Mouse (Mus musculus): ENCODE results near the gene Olfr986. TPM values are rescaled to one million over a fixed set of nuclear protein-coding genes. Genes with fewer than 3 reads are reported as not detected.
"Not testable (repeated sequence)": the region's sequence is repeated elsewhere in the genome, so short reads cannot be mapped to it uniquely, and the experiment has no call there.

Olfr986 gene
- 0.08 TPM in 1 of 2 replicates, not detected in the other for polyA plus RNA-seq (2015; fragmentation: Nextera tagmentation; extraction: Ambion mirVana)

- WGBS = 87% methylated on average over 5 of the region's 5 CpGs
- no peak for ATAC-seq
- H3K27ac ChIP-seq (ENCODE audit: low read depth, low read length) = no peak within 1 kb of the TSS
These were observed at the start of gene Olfr986 for GRCm38 (mm10) chr9:40180620-40181019. Gene Olfr986, plus strand, starts transcription at chr9:40180920.

GRCm38 (mm10) chr9:40136987-40137688 is 43.6 kb upstream of the Olfr986 start:
- H3K36me3 ChIP-seq (ENCODE audit: control insufficient read depth, insufficient read depth, low read length) = no peaks in the 10 kb centered on the region
- 82% methylated on average over 6 of the region's 6 CpGs for WGBS
- H3K27ac ChIP-seq (ENCODE audit: low read depth, low read length) = no peak overlapping the region
- no peak for ATAC-seq
- H3K4me3 ChIP-seq (ENCODE audit: low read length) = no peak overlapping the region
- no peaks in the 10 kb centered on the region for H3K27me3 ChIP-seq (replicated peaks; ENCODE audit: control insufficient read depth, insufficient read depth, low read length)
- no peak overlapping the region for H3K4me2 ChIP-seq (ENCODE audit: low read length)
- no peaks in the 10 kb centered on the region for H3K9me3 ChIP-seq (ENCODE audit: control insufficient read depth, low read length)
- H3K9ac ChIP-seq (ENCODE audit: low read depth, low read length) = no peak overlapping the region
- H3K4me1 ChIP-seq (ENCODE audit: control insufficient read depth, insufficient read depth, low read depth, low read length) = no peaks in the 10 kb centered on the region

More at GRCm38 (mm10) chr9:40180620-40181019, at the start of gene Olfr986:
- no peak within 1 kb of the TSS for H3K4me3 ChIP-seq (ENCODE audit: low read length)
- no peaks in the 10 kb centered on the region for H3K36me3 ChIP-seq (ENCODE audit: control insufficient read depth, insufficient read depth, low read length)
- H3K9me3 ChIP-seq (ENCODE audit: control insufficient read depth, low read length) = no peaks in the 10 kb centered on the region
- no peak within 1 kb of the TSS for H3K4me2 ChIP-seq (ENCODE audit: low read length)
- H3K4me1 ChIP-seq (ENCODE audit: control insufficient read depth, insufficient read depth, low read depth, low read length) = no peaks in the 10 kb centered on the region
- no peaks in the 10 kb centered on the region for H3K27me3 ChIP-seq (replicated peaks; ENCODE audit: control insufficient read depth, insufficient read depth, low read length)
- no peak within 1 kb of the TSS for H3K9ac ChIP-seq (ENCODE audit: low read depth, low read length)

GRCm38 (mm10) chr9:40139484-40139883 is 41.2 kb upstream of the Olfr986 start:
- no peak for ATAC-seq
- Histone ChIP-seq H3K27ac (ENCODE audit: low read depth, low read length) (no peak overlapping the region), H3K36me3 (ENCODE audit: control insufficient read depth, insufficient read depth, low read length) (no peaks in the 10 kb centered on the region), H3K27me3 (replicated peaks; ENCODE audit: control insufficient read depth, insufficient read depth, low read length) (no peaks in the 10 kb centered on the region), H3K4me1 (ENCODE audit: control insufficient read depth, insufficient read depth, low read depth, low read length) (no peaks in the 10 kb centered on the region), H3K4me3 (ENCODE audit: low read length) (no peak overlapping the region), H3K4me2 (ENCODE audit: low read length) (no peak overlapping the region), H3K9me3 (ENCODE audit: control insufficient read depth, low read length) (no peaks in the 10 kb centered on the region), H3K9ac (ENCODE audit: low read depth, low read length) (no peak overlapping the region)
- 74% methylated on average over 4 of the region's 4 CpGs for WGBS

GRCm38 (mm10) chr9:40141544-40141943 is 39.2 kb upstream of the Olfr986 start:
- H3K4me2 ChIP-seq (ENCODE audit: low read length) = no peak overlapping the region
- no peak overlapping the region for H3K9ac ChIP-seq (ENCODE audit: low read depth, low read length)
- H3K4me1 ChIP-seq (ENCODE audit: control insufficient read depth, insufficient read depth, low read depth, low read length) = no peaks in the 10 kb centered on the region
- H3K36me3 ChIP-seq (ENCODE audit: control insufficient read depth, insufficient read depth, low read length) = no peaks in the 10 kb centered on the region
- no peak overlapping the region for H3K4me3 ChIP-seq (ENCODE audit: low read length)
- ATAC-seq = peak; percentile 74
- no peaks in the 10 kb centered on the region for H3K9me3 ChIP-seq (ENCODE audit: control insufficient read depth, low read length)
- no peaks in the 10 kb centered on the region for H3K27me3 ChIP-seq (replicated peaks; ENCODE audit: control insufficient read depth, insufficient read depth, low read length)
- 62% methylated on average over 1 of the region's 1 CpGs for WGBS
- H3K27ac ChIP-seq (ENCODE audit: low read depth, low read length) = no peak overlapping the region

- WGBS = 64% methylated on average over 4 of the region's 4 CpGs
- Histone ChIP-seq H3K4me1 (ENCODE audit: control insufficient read depth, insufficient read depth, low read depth, low read length) (no peaks in the 10 kb centered on the region), H3K36me3 (ENCODE audit: control insufficient read depth, insufficient read depth, low read length) (no peaks in the 10 kb centered on the region), H3K4me3 (ENCODE audit: low read length) (no peak overlapping the region), H3K27ac (ENCODE audit: low read depth, low read length) (no peak overlapping the region), H3K4me2 (ENCODE audit: low read length) (no peak overlapping the region), H3K9me3 (ENCODE audit: control insufficient read depth, low read length) (no peaks in the 10 kb centered on the region), H3K9ac (ENCODE audit: low read depth, low read length) (no peak overlapping the region), H3K27me3 (replicated peaks; ENCODE audit: control insufficient read depth, insufficient read depth, low read length) (no peaks in the 10 kb centered on the region)
- ATAC-seq = no peak
These were observed 25.5 kb upstream of the Olfr986 start for GRCm38 (mm10) chr9:40155118-40155644.

GRCm38 (mm10) chr9:40166446-40166845 is 14.3 kb upstream of the Olfr986 start:
- ATAC-seq = no peak
- no peak overlapping the region for H3K9ac ChIP-seq (ENCODE audit: low read depth, low read length)
- no peak overlapping the region for H3K4me3 ChIP-seq (ENCODE audit: low read length)
- no peaks in the 10 kb centered on the region for H3K4me1 ChIP-seq (ENCODE audit: control insufficient read depth, insufficient read depth, low read depth, low read length)
- WGBS = 95% methylated on average over 1 of the region's 1 CpGs
- no peak overlapping the region for H3K4me2 ChIP-seq (ENCODE audit: low read length)
- no peaks in the 10 kb centered on the region for H3K27me3 ChIP-seq (replicated peaks; ENCODE audit: control insufficient read depth, insufficient read depth, low read length)
- no peaks in the 10 kb centered on the region for H3K36me3 ChIP-seq (ENCODE audit: control insufficient read depth, insufficient read depth, low read length)
- no peaks in the 10 kb centered on the region for H3K9me3 ChIP-seq (ENCODE audit: control insufficient read depth, low read length)
- no peak overlapping the region for H3K27ac ChIP-seq (ENCODE audit: low read depth, low read length)

GRCm38 (mm10) chr9:40177017-40177416 is 3.7 kb upstream of the Olfr986 start:
- ATAC-seq = no peak
- Histone ChIP-seq H3K36me3 (ENCODE audit: control insufficient read depth, insufficient read depth, low read length) (no peaks in the 10 kb centered on the region), H3K9ac (ENCODE audit: low read depth, low read length) (no peak overlapping the region), H3K4me1 (ENCODE audit: control insufficient read depth, insufficient read depth, low read depth, low read length) (no peaks in the 10 kb centered on the region), H3K9me3 (ENCODE audit: control insufficient read depth, low read length) (no peaks in the 10 kb centered on the region), H3K27ac (ENCODE audit: low read depth, low read length) (no peak overlapping the region), H3K27me3 (replicated peaks; ENCODE audit: control insufficient read depth, insufficient read depth, low read length) (no peaks in the 10 kb centered on the region), H3K4me3 (ENCODE audit: low read length) (no peak overlapping the region), H3K4me2 (ENCODE audit: low read length) (no peak overlapping the region)
- WGBS = 79% methylated on average over 6 of the region's 6 CpGs

GRCm38 (mm10) chr9:40185166-40185565 is 4.4 kb downstream of the Olfr986 start:
- H3K27me3 ChIP-seq (replicated peaks; ENCODE audit: control insufficient read depth, insufficient read depth, low read length); H3K4me2 ChIP-seq (ENCODE audit: low read length); H3K9ac ChIP-seq (ENCODE audit: low read depth, low read length); H3K9me3 ChIP-seq (ENCODE audit: control insufficient read depth, low read length); H3K27ac ChIP-seq (ENCODE audit: low read depth, low read length); H3K4me1 ChIP-seq (ENCODE audit: control insufficient read depth, insufficient read depth, low read depth, low read length); H3K4me3 ChIP-seq (ENCODE audit: low read length); ATAC-seq; H3K36me3 ChIP-seq (ENCODE audit: control insufficient read depth, insufficient read depth, low read length): not testable (repeated sequence)
- 70% methylated on average over 2 of the region's 2 CpGs for WGBS

GRCm38 (mm10) chr9:40191086-40191876 is 10.6 kb downstream of the Olfr986 start:
- Histone ChIP-seq H3K27ac (ENCODE audit: low read depth, low read length) (peak overlapping the region; percentile 80), H3K4me1 (ENCODE audit: control insufficient read depth, insufficient read depth, low read depth, low read length) (peaks cover 14% of the 10 kb centered on the region), H3K27me3 (replicated peaks; ENCODE audit: control insufficient read depth, insufficient read depth, low read length) (no peaks in the 10 kb centered on the region), H3K4me2 (ENCODE audit: low read length) (peak overlapping the region; percentile 81), H3K9ac (ENCODE audit: low read depth, low read length) (peak overlapping the region; percentile 89), H3K4me3 (ENCODE audit: low read length) (peak overlapping the region; percentile 90), H3K9me3 (ENCODE audit: control insufficient read depth, low read length) (no peaks in the 10 kb centered on the region), H3K36me3 (ENCODE audit: control insufficient read depth, insufficient read depth, low read length) (no peaks in the 10 kb centered on the region)
- 93% methylated on average over 9 of the region's 9 CpGs for WGBS
- no peak for ATAC-seq
